Comparison of ENCODE assay signal across 9 mouse cellular contexts in genomic region chr19:7617696-7618095, GRCm38 (mm10). TPM values are rescaled to one million over a fixed set of nuclear protein-coding genes. Genes with fewer than 3 reads are reported as not detected.
A peak's percentile ranks its signal among the peaks of the same experiment; 100 is the strongest.
DNase-seq lines count a peak whose midpoint lies in the region; ATAC-seq lines count a peak whose summit lies in the region.
"Had no signal": no experiment of that assay in that cellular context is flagged by ENCODE, and none has a peak within 500 bp of the region (broad histone marks: within the 10 kb centered on the region; RNA-seq: fewer than 3 reads in every experiment).

No protein-coding gene starts in this region.

- no peaks in the 10 kb centered on the region for H3K36me3 ChIP-seq in hindbrain, embryonic 10.5 days
- H3K36me3 ChIP-seq in hindbrain, embryonic 12.5 days: no peaks in the 10 kb centered on the region
- no peaks in the 10 kb centered on the region for H3K36me3 ChIP-seq in forebrain, embryonic 13.5 days (ENCODE audit: poor library complexity, severe bottlenecking)
- no peaks in the 10 kb centered on the region for H3K36me3 ChIP-seq in hindbrain, embryonic 15.5 days
- H3K36me3 ChIP-seq in midbrain, embryonic 14.5 days (ENCODE audit: control insufficient read depth, insufficient read depth, low read length): no peaks in the 10 kb centered on the region
- H3K36me3 ChIP-seq in stomach, embryonic 16.5 days (ENCODE audit: control insufficient read depth, insufficient read depth, low read length): no peaks in the 10 kb centered on the region
- H3K36me3 ChIP-seq: neural tube, embryonic 12.5 days had no signal

- no peak overlapping the region for H3K4me3 ChIP-seq in hindbrain, embryonic 10.5 days
- no peak overlapping the region for H3K4me3 ChIP-seq in hindbrain, embryonic 12.5 days
- H3K4me3 ChIP-seq in forebrain, embryonic 13.5 days: no peak overlapping the region
- no peak overlapping the region for H3K4me3 ChIP-seq in hindbrain, embryonic 15.5 days
- H3K4me3 ChIP-seq in midbrain, embryonic 14.5 days (replicated peaks; ENCODE audit: low read depth, low read length): no peak overlapping the region
- no peak overlapping the region for H3K4me3 ChIP-seq in stomach, embryonic 16.5 days (replicated peaks; ENCODE audit: low read length)
- H3K4me3 ChIP-seq: neural tube, embryonic 12.5 days had no signal

- no peaks in the 10 kb centered on the region for H3K9me3 ChIP-seq in hindbrain, embryonic 10.5 days
- H3K9me3 ChIP-seq in hindbrain, embryonic 12.5 days (replicated peaks): no peaks in the 10 kb centered on the region
- no peaks in the 10 kb centered on the region for H3K9me3 ChIP-seq in forebrain, embryonic 13.5 days (replicated peaks)
- no peaks in the 10 kb centered on the region for H3K9me3 ChIP-seq in hindbrain, embryonic 15.5 days
- H3K9me3 ChIP-seq in midbrain, embryonic 14.5 days (ENCODE audit: control insufficient read depth, low read length): no peaks in the 10 kb centered on the region
- H3K9me3 ChIP-seq in stomach, embryonic 16.5 days (replicated peaks; ENCODE audit: control insufficient read depth, low read length): no peaks in the 10 kb centered on the region
- H3K9me3 ChIP-seq: neural tube, embryonic 12.5 days had no signal

- no peak overlapping the region for H3K9ac ChIP-seq in hindbrain, embryonic 12.5 days
- no peak overlapping the region for H3K9ac ChIP-seq in forebrain, embryonic 13.5 days
- H3K9ac ChIP-seq in hindbrain, embryonic 15.5 days: no peak overlapping the region
- no peak overlapping the region for H3K9ac ChIP-seq in midbrain, embryonic 14.5 days (replicated peaks; ENCODE audit: low read length)
- no peak overlapping the region for H3K9ac ChIP-seq in stomach, embryonic 16.5 days (ENCODE audit: low read length)
- H3K9ac ChIP-seq: neural tube, embryonic 12.5 days had no signal

- ATAC-seq in hindbrain, embryonic 12.5 days (ENCODE audit: low FRiP score): no peak
- ATAC-seq in forebrain, embryonic 13.5 days: peak; percentile 48; the same call in 1 of the 2 replicates
- ATAC-seq in hindbrain, embryonic 15.5 days (ENCODE audit: low FRiP score, low read depth): peak; percentile 58; the same call in 1 of the 2 replicates
- ATAC-seq in midbrain, embryonic 14.5 days (ENCODE audit: low FRiP score, low TSS enrichment): no peak
- 0 out of 2 replicates have a peak, but pooled peaks have one; percentile 33 for ATAC-seq in stomach, embryonic 16.5 days (ENCODE audit: insufficient read depth, low FRiP score)

- peaks cover 15% of the 10 kb centered on the region for H3K27me3 ChIP-seq in hindbrain, embryonic 10.5 days (ENCODE audit: insufficient read depth, poor library complexity, severe bottlenecking)
- peaks cover 6% of the 10 kb centered on the region for H3K27me3 ChIP-seq in hindbrain, embryonic 12.5 days
- H3K27me3 ChIP-seq in forebrain, embryonic 13.5 days: peaks cover 13% of the 10 kb centered on the region
- H3K27me3 ChIP-seq in hindbrain, embryonic 15.5 days: peaks cover 6% of the 10 kb centered on the region; the same call in 1 of the 2 replicates
- peaks cover under 1% of the 10 kb centered on the region; the same call in 1 of the 2 replicates for H3K27me3 ChIP-seq in midbrain, embryonic 14.5 days (ENCODE audit: control insufficient read depth, insufficient read depth, low read length)
- H3K27me3 ChIP-seq in stomach, embryonic 16.5 days (ENCODE audit: control insufficient read depth, insufficient read depth, low read length): no peaks in the 10 kb centered on the region

- WGBS in hindbrain, embryonic 10.5 days: 45% methylated on average over 7 of the region's 7 CpGs
- 44% methylated on average over 7 of the region's 7 CpGs for WGBS in hindbrain, embryonic 12.5 days
- WGBS in forebrain, embryonic 13.5 days: 39% methylated on average over 7 of the region's 7 CpGs
- whole genome bisulfite sequencing in hindbrain, embryonic 15.5 days: 44% methylated on average over 7 of the region's 7 CpGs
- WGBS in midbrain, embryonic 14.5 days: 46% methylated on average over 7 of the region's 7 CpGs
- WGBS in stomach, embryonic 16.5 days: 36% methylated on average over 7 of the region's 7 CpGs

- no peak overlapping the region for H3K4me2 ChIP-seq in hindbrain, embryonic 12.5 days (replicated peaks)
- no peak overlapping the region for H3K4me2 ChIP-seq in forebrain, embryonic 13.5 days
- no peak overlapping the region for H3K4me2 ChIP-seq in hindbrain, embryonic 15.5 days
- no peak overlapping the region for H3K4me2 ChIP-seq in midbrain, embryonic 14.5 days (ENCODE audit: low read length)
- no peak overlapping the region for H3K4me2 ChIP-seq in stomach, embryonic 16.5 days (ENCODE audit: low read depth, low read length)
- H3K4me2 ChIP-seq: neural tube, embryonic 12.5 days had no signal

- no peaks in the 10 kb centered on the region for H3K4me1 ChIP-seq in hindbrain, embryonic 10.5 days (replicated peaks)
- H3K4me1 ChIP-seq in hindbrain, embryonic 12.5 days: no peaks in the 10 kb centered on the region
- no peaks in the 10 kb centered on the region for H3K4me1 ChIP-seq in forebrain, embryonic 13.5 days
- H3K4me1 ChIP-seq in hindbrain, embryonic 15.5 days (replicated peaks): no peaks in the 10 kb centered on the region
- 0 out of 2 replicates have a peak, but pooled peaks cover under 1% of the 10 kb centered on the region for H3K4me1 ChIP-seq in midbrain, embryonic 14.5 days (ENCODE audit: control insufficient read depth, insufficient read depth, low read length)
- H3K4me1 ChIP-seq in stomach, embryonic 16.5 days (ENCODE audit: control insufficient read depth, insufficient read depth, low read length): no peaks in the 10 kb centered on the region
- H3K4me1 ChIP-seq: neural tube, embryonic 12.5 days had no signal

- no peak overlapping the region for H3K27ac ChIP-seq in hindbrain, embryonic 10.5 days
- H3K27ac ChIP-seq in hindbrain, embryonic 12.5 days: no peak overlapping the region
- H3K27ac ChIP-seq in forebrain, embryonic 13.5 days: no peak overlapping the region
- no peak overlapping the region for H3K27ac ChIP-seq in hindbrain, embryonic 15.5 days (replicated peaks)
- H3K27ac ChIP-seq in midbrain, embryonic 14.5 days (replicated peaks; ENCODE audit: low read depth, low read length): no peak overlapping the region
- no peak overlapping the region for H3K27ac ChIP-seq in stomach, embryonic 16.5 days (ENCODE audit: low read length)
- H3K27ac ChIP-seq: neural tube, embryonic 12.5 days had no signal

- peak; percentile 68 for DNase-seq in hindbrain, embryonic 10.5 days (ENCODE audit: low spot score)
- DNase-seq in c-Kit-positive CD71-positive TER-119-negative erythroid progenitor cells, embryonic 14.5 days (ENCODE audit: low read depth): peak; percentile 25
- DNase-seq in layer of hippocampus, postnatal 36 days: peak; percentile 43 to 44
- DNase-seq in midbrain, embryonic 14.5 days: peak; percentile 92

RNA-seq across cellular contexts. Expression of gene Hrasls5, which starts 5.4 kb away (rescaled TPM):
- not detected in 2 replicates for polyA plus RNA-seq in hindbrain, embryonic 10.5 days (2016; fragmentation: Nextera tagmentation; extraction: Ambion mirVana)
- not detected in 2 replicates for polyA plus RNA-seq in hindbrain, embryonic 12.5 days (2016; fragmentation: Nextera tagmentation; extraction: Ambion mirVana)
- not detected in 2 replicates for polyA plus RNA-seq in forebrain, embryonic 13.5 days (2015; fragmentation: Nextera tagmentation; extraction: Ambion mirVana)
- polyA plus RNA-seq in hindbrain, embryonic 15.5 days (2015; fragmentation: Nextera tagmentation; extraction: Ambion mirVana): 0.26 TPM in 1 of 2 replicates, not detected in the other
- total RNA-seq in layer of hippocampus, postnatal 36 days (2021): not detected
- polyA plus RNA-seq in midbrain, embryonic 14.5 days (2014; fragmentation: Nextera tagmentation; extraction: Ambion mirVana): not detected in 2 replicates
- not detected in 2 replicates for polyA plus RNA-seq in stomach, embryonic 16.5 days (2015; fragmentation: Nextera tagmentation; extraction: Ambion mirVana)
- polyA plus RNA-seq: neural tube, embryonic 12.5 days had no signal

RNA-seq across cellular contexts. Expression of gene Lgals12, which starts 10.7 kb away (rescaled TPM):
- not detected in 2 replicates for polyA plus RNA-seq in hindbrain, embryonic 10.5 days (2016; fragmentation: Nextera tagmentation; extraction: Ambion mirVana)
- polyA plus RNA-seq in hindbrain, embryonic 12.5 days (2016; fragmentation: Nextera tagmentation; extraction: Ambion mirVana): 0.10 and 0.12 TPM in 2 replicates
- polyA plus RNA-seq in forebrain, embryonic 13.5 days (2015; fragmentation: Nextera tagmentation; extraction: Ambion mirVana): 0.13 and 0.16 TPM in 2 replicates
- 0.18 and 0.53 TPM in 2 replicates for polyA plus RNA-seq in hindbrain, embryonic 15.5 days (2015; fragmentation: Nextera tagmentation; extraction: Ambion mirVana)
- total RNA-seq in layer of hippocampus, postnatal 36 days (2021): under 1 TPM; 0.22 to 0.28 TPM
- polyA plus RNA-seq in midbrain, embryonic 14.5 days (2014; fragmentation: Nextera tagmentation; extraction: Ambion mirVana): 0.11 and 0.29 TPM in 2 replicates
- 3.5 and 3.6 TPM in 2 replicates for polyA plus RNA-seq in stomach, embryonic 16.5 days (2015; fragmentation: Nextera tagmentation; extraction: Ambion mirVana)
- polyA plus RNA-seq: neural tube, embryonic 12.5 days had no signal

Comparison
In these comparisons a context has a peak if more than half of its experiments do, and no peak if none do; other contexts are left out.
1. ATAC-seq: peak in forebrain, embryonic 13.5 days (single experiment), hindbrain, embryonic 15.5 days (single experiment) and stomach, embryonic 16.5 days (single experiment); none in hindbrain, embryonic 12.5 days (single experiment) and midbrain, embryonic 14.5 days (single experiment).
2. DNase-seq: peak in every context shown above with its lines; median percentile 92 in midbrain, embryonic 14.5 days; 68 in hindbrain, embryonic 10.5 days; 44 in layer of hippocampus, postnatal 36 days; 25 in c-Kit-positive CD71-positive TER-119-negative erythroid progenitor cells, embryonic 14.5 days.